Mouse (Mus musculus) heart, adult 2 months (tissue): ENCODE data around the gene Apobec1.

ENCODE experiments used
- CTCF ChIP-seq: fragments of 200-600 bp; IDR thresholded peaks from 2 replicates; pipeline ENCODE4 v1.8.1; 2022; ENCODE audit warnings: antibody characterized with exemption, mild to moderate bottlenecking, moderate library complexity
- EP300 ChIP-seq: fragments of 200-500 bp; IDR thresholded peaks from 2 replicates; pipeline ENCODE4 v1.6.1; 2011; ENCODE audit warnings: low read depth, low read length, control low read depth; ENCODE audit not compliant: insufficient read depth

GRCm38 (mm10) chr6:122649903-122650302, 47.7 kb upstream of the Apobec1 start:
- no peak for TF ChIP-seq CTCF
- no peak for TF ChIP-seq EP300
